Mouse (Mus musculus) gastrocnemius, postnatal 10 days (tissue): ENCODE results near the gene Dner. TPM values are rescaled to one million over a fixed set of nuclear protein-coding genes. Genes with fewer than 3 reads are reported as not detected.

Experiments
- DNase-seq: peaks from one replicate; pipeline ENCODE4 v3.0.0; 2021; ENCODE audit warnings: mixed read lengths
- total RNA-seq, 2 experiments: library from RNA; stranded (reverse); gene quantifications; 2 replicates each; pipeline ENCODE4 v1.2.3; 2021

Gene Dner
- total RNA-seq, 2 experiments from 2014 or later, result 1.9 to 2.1 TPM

DNA sequence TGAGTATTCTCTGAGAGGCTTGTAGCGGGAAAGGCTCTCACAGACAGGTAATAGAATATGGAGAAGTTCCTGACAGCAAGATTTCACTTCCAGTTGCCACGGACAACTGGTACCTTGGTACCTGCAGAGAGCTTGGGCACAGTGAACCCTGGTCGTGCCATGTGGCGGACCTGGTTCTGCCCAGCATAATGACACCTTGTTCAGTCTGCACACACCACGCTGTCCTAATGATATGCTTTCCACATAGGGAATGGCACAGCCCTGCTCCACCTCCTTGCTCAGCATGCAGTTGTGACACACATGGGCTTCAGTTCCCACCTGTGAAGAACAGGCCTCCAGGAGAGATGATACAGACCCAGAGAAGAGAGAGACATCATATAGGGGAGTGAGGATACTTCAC, 253.0 kb downstream of the Dner start:
- DNase-seq, result no peak

DNA sequence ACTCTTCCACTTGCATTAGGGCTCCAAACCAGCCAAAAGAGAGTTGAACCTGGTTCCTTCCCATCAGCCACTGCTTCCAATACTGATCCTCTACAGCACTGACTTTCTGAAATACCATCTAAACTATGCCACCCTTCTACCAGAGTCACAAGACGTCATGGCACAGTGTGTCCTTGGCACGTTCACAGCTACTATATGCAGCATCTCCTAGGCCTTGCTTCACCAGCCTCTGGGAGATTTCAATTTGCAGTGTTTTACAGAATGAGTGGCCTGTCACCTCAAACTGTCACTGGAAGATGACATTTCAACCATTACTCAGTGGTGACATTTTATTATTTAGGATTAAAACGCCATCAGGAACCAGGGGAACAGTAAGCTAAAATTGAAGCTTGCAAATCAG, 254.6 kb downstream of the Dner start:
- no peak for DNase-seq

- no peak for DNase-seq
Measured at GRCm38 (mm10) chr1:84437565-84437964, 258.5 kb downstream of the Dner start.

DNA sequence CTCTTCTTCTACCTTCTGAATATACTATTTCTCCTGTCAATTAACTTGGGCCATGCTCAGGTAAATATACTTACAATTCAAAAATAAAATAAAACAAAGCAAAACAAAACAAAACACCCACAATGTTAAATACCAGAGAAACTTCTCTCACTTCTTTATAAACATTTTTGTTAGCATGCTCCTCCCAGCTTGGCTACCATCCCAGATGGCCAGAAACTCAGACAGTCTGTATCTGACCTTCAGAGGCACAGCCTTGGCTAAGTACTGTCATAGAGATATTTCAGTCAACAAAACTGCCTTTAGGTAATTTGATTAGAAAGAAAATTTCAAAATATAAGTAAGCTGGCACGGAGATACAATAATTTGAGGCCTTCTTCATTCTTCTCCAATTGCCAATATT, 259.7 kb downstream of the Dner start:
- no peak for DNase-seq

DNA sequence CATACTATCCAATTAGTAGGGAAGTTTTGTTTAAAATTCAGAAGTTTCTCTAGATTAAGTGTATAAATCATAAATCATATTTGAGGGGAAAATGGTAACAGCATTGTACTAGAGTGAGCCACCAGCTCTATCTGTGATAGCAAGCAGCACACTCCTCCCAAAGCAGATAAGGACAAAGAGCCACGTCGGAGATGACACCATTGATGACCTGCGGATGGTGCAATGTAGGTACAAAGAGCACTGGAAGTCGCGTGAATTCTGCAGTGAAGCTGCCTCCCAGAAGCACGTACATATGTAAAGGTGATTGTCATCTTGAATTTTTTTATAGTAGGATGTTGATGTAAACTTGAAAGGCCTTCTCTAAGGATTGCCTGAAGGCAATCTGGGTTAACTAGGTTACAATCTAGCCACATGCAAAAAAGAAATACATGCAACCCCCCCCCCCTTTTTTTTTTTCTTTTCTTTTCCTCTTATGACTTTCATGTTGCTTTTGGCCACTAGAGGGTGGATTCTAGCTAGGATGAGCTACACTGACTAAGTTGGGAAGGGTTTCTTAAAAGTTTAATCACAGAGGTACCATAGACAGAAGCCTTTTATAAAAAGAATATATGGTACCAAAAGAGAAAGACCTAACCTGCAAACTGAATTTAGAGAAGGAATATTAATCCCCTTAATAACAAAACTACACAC, 262.6 kb downstream of the Dner start:
- no peak for DNase-seq

DNA sequence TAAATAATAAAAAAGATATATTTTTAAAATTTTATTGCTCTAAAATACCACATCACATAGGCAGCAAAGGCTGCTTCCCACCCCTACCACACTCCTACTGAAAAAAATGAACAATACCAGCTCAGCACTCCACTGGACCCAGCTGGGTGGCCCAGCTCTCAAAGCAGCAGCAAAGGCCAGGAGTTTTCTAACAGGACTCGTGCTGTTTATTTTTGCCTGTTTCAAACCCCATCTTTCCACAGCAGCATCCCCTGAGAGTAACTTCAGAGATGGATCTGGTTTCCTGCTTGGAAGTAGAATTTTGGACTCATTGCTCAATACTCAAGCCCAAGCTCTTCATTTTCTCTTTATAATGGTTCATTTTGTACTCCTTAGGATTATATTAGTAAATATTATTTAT, 263.7 kb downstream of the Dner start:
- DNase-seq, result no peak

GRCm38 (mm10) chr1:84428331-84428730, 267.7 kb downstream of the Dner start:
- DNase-seq, result no peak

DNA sequence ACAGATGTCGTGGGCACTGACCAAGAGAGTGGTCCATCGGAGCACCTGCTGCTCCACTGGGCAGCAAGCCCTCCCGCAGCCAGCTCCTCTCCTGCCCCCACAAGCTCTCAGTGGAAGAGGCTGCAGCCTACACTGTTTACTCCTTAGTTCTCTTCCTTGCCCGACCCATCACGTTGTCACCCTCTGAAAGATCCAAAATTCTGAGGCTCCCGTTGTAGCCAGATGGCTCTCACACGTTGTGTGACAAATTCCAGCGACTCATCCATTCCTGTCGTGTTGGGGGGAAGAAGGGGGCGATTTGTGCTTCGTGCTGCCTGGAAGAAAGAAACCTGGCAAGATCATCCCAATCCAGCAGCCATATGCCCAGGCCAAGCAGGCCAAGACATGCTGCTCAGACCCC, 268.3 kb downstream of the Dner start:
- no peak for DNase-seq

GRCm38 (mm10) chr1:84426679-84427078, 269.3 kb downstream of the Dner start:
- no peak for DNase-seq

DNA sequence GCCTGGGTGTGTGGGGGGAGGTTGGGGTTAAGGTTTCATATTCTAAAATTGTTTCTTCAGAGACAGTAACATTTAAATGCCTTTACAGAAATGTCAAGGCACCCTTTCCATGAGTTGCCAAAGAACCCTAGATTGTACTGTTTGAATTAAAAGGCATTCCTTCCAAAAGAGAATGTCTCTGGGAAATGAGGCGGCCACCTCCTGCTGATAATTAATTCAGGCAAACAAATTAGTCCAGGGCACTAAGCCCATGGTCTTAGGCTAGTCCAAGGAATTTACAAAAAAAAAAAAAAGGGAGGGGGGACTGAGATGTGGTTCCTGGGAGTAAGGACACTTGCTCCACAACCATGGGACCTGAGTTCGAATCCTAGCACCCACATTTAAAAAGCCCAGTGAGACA, 273.1 kb downstream of the Dner start:
- DNase-seq, result no peak

- no peak for DNase-seq
Measured at GRCm38 (mm10) chr1:84421845-84422244, 274.2 kb downstream of the Dner start.

DNA sequence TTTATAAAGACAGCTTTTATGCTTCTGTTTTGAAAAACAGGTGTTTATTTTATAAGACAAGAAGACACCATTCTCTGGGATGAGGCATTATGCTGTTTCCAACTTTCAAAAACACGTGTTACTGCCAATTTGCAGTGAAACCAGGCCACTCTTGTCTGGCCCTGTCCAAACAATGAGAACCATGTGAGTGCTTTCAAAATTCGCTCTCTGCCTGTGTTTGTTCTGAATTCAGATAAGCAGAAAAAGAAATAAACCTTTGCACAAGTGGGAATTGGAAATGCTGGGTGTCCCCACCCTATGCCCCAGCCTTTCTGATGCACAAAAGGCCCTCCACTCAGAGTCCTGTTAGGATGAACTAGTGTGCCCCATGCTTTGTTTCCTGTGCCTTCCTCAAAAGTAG, 276.6 kb downstream of the Dner start:
- DNase-seq, result no peak

- DNase-seq, result no peak
Measured at GRCm38 (mm10) chr1:84418511-84418910, 277.5 kb downstream of the Dner start.

- DNase-seq, result no peak
Measured at GRCm38 (mm10) chr1:84417761-84418238, 278.2 kb downstream of the Dner start.

GRCm38 (mm10) chr1:84417276-84417675, 278.7 kb downstream of the Dner start:
- no peak for DNase-seq

DNA sequence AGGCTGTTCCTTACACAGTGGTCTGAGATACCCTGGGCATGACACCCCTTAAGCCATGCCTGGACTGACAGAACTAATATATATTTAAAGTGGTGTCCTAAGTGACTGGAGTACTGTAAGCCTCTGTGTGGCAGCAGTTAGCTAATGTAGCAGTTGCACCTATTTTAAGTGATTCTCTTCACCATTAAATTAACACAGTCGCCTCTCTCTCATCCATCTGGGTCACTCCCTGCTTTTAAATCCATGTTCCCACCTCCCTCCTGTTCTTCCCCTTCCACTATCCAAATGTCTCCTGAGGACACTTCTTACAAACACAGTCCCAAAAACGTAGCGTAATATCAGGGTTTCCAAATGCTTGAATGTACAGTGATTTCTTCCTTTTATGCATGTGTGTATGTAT, 281.6 kb downstream of the Dner start:
- no peak for DNase-seq

- no peak for DNase-seq
Measured at GRCm38 (mm10) chr1:84409514-84409913, 286.5 kb downstream of the Dner start.

GRCm38 (mm10) chr1:84408873-84409272, 287.1 kb downstream of the Dner start:
- no peak for DNase-seq

GRCm38 (mm10) chr1:84406891-84407290, 289.1 kb downstream of the Dner start:
- no peak for DNase-seq

DNA sequence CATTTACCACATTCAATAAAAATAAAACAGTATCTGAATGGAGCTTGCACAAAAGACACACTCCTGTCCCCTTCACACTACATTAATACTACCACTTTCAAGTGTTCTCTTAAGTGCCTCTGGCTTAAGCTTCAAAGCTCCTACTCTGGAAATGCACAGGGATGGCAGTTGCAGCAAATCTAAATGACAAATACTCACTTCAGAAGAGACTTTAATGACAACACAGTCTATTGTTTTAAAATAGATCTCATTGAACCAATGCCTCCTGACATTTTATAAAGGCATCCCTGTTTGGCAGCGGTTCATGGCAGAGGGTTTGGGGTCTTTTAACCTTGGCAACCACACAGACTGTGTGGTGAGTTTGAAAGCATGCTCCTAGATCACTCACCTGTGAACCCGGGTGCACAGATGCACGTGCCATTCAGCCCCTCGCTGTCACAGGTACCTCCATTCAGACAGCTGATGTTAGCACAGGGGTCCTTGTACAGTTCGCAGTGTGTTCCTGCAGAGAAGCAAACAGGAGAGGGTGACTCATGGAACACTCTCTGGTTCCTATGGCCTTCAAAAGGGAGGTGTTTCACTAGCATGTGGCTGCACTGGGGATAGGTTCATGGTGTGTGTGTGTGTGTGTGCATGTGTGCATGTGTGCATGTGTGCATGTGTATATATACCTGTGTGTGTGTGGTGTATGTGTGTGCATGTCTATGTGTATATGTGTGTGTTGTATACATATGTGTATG, 290.3 kb downstream of the Dner start:
- no peak for DNase-seq

DNA sequence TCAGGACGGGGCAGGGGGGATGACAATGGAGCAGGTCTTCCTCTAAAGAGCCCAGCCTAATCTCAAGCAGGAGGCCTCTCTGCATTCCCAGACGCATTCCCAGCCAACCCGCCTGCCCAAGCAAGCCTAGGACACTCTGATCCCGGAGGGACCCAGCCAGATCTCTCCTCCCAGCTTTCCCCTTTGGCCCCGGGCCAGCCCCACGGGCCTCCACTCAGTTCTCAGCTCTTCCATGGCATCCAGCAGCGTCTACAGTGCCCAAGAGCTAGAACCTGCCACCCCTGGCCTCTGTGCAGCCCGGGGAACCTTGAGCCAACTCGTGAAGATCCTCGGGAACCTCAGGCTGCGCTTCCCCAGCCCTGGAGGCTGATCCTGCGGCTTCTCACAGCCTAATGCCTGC, 291.1 kb downstream of the Dner start:
- DNase-seq, result peak; percentile 24

GRCm38 (mm10) chr1:84402154-84402553, 293.9 kb downstream of the Dner start:
- no peak for DNase-seq

DNA sequence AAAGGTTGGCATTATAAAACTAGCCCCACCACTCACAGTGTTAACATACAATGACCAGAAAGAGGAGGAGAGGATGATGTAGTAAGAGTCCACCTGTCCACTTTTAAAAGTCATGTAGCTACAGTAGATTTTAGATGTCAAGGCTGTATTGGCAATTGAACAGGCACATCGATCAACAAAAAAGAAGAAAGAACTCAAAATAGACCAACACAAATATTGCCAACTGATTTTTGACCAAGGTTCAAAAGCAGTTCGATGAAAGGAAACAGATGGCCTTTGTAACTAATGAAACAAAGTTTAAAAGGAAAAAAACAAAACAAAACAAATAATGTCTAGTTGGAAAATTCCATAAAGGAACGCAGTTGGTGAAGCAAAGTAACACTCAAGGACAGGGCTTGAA, 296.4 kb downstream of the Dner start:
- DNase-seq, result no peak

GRCm38 (mm10) chr1:84399118-84399517, 296.9 kb downstream of the Dner start:
- DNase-seq, result no peak
